Mouse (Mus musculus): Measurements from ENCODE around the gene Panx1. TPM values are rescaled to one million over a fixed set of nuclear protein-coding genes. Genes with fewer than 3 reads are reported as not detected.

Gene Panx1
- polyA plus RNA-seq, 1 experiment from 2014 or later, result 184 TPM

DNA sequence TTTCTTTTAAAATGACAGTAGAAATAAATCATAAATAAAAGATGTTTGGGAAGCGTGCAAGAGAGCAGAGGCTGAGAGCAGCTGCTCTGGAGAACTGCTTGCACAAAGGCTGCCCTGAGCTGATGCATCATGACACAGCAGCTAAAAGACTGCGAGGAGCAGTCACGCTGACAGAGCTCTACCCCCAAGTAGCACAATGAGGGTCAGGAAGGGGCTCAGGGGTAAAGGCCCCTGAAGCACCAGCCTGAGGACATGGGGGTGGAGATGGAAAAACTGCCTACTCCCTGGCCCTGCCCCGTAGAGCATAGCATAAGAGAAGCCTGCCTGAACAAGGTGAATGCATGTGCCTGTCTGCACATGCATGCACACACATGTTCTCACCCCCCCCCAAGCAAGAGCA is 8.5 kb downstream of the Panx1 start:
- Histone ChIP-seq H3K4me1 (replicated peaks) (peaks cover 33% of the 10 kb centered on the region), H3K9ac (no peak overlapping the region), H3K27me3 (no peaks in the 10 kb centered on the region), H3K36me3 (0 out of 2 replicates have a peak, but pooled peaks cover under 1% of the 10 kb centered on the region), H3K4me3 (no peak overlapping the region), H3K27ac (replicated peaks) (0 out of 2 replicates have a peak overlapping the region, but pooled peaks have one; percentile 20), H3K9me3 (no peaks in the 10 kb centered on the region), H3K4me2 (no peak overlapping the region)
- ATAC-seq (ENCODE audit: low FRiP score, low read depth), result peak; percentile 69
- 20% methylated on average over 4 of the region's 4 CpGs for WGBS

DNA sequence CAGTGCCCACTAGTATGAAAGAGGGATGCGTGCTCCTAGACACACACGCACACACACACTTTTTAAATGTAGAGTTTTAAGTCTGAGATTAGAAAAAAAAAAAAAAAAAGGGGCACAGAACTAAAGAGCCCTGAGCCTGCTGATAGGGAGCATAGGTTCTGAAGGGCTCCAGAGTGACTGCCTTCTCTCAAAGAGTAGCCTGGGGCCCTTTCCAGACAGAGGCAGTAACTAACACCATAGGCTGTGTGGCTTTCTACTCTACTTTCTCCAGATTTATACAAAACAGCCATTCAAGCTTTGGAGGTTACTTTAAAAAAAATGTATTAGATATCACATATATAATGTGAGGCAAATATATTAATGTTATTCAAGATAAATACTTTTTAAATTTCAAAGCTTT is 8.9 kb downstream of the Panx1 start:
- Histone ChIP-seq H3K9me3 (no peaks in the 10 kb centered on the region), H3K27me3 (no peaks in the 10 kb centered on the region), H3K4me3 (no peak overlapping the region), H3K4me2 (no peak overlapping the region), H3K27ac (replicated peaks) (no peak overlapping the region), H3K9ac (no peak overlapping the region), H3K4me1 (replicated peaks) (peaks cover 30% of the 10 kb centered on the region), H3K36me3 (0 out of 2 replicates have a peak, but pooled peaks cover 5% of the 10 kb centered on the region)
- no peak for ATAC-seq (ENCODE audit: low FRiP score, low read depth)
- WGBS, result 95% methylated on average over 2 of the region's 2 CpGs

DNA sequence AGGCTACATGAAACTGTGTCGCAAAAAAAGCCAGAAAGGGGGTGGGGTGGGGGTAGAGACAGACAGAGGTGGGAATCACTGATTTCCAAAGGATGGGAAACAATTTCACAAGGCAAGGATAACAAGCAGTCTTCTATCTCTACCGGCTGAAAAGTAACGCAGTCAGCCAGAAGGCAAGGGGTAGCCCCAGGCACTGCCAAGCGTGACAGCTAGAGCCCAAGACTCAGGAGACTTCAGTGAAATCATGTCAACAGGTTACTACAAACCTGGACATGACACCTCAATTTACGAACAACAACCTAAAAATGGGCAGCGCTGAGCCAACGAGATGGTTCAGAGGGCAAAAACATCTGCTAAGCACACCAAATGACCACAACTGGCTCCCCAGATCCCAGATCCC is 9.3 kb downstream of the Panx1 start:
- Histone ChIP-seq H3K4me3 (no peak overlapping the region), H3K27me3 (no peaks in the 10 kb centered on the region), H3K4me2 (no peak overlapping the region), H3K27ac (replicated peaks) (no peak overlapping the region), H3K9ac (no peak overlapping the region), H3K9me3 (no peaks in the 10 kb centered on the region), H3K4me1 (replicated peaks) (peaks cover 29% of the 10 kb centered on the region), H3K36me3 (0 out of 2 replicates have a peak, but pooled peaks cover 5% of the 10 kb centered on the region)
- 89% methylated on average over 7 of the region's 7 CpGs for WGBS
- ATAC-seq (ENCODE audit: low FRiP score, low read depth), result no peak

DNA sequence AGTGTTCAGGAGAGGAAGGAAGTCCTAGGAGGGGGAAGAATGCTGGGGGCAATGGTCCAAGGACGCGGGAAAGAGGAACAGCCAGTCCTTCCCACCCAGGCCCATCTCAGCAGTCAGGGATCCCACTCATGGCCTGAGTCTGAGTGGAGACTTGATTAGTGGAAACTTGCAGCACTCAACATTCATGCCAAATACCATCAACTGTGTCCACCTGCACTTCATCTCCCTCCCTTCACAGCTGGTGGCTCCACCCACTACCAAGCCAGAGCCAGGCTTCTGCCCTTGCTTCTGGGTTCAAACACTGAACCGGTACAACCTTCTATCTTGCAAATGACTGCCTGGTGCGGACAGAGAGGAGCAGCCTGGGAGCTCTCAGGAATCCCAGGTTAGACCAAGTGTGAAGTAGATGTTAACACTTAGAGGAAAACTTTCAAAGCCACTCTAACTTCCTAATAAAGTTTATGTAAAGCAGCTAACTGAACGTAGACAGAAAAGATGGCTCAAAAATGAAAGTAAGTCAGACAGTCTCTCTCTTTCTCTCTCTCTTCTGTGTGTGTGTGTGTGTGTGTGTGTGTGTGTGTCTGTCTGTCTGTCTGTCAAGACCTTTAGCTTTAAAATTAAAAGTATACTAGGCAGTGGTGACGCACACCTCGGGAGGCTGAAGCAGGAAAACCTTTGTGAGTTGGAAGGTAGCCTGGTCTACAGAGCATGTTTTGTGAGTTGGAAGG is 10.6 kb downstream of the Panx1 start:
- Histone ChIP-seq H3K9ac (no peak overlapping the region), H3K27ac (replicated peaks) (no peak overlapping the region), H3K9me3 (no peaks in the 10 kb centered on the region), H3K4me1 (replicated peaks) (peaks cover 22% of the 10 kb centered on the region), H3K4me3 (no peak overlapping the region), H3K27me3 (no peaks in the 10 kb centered on the region), H3K4me2 (no peak overlapping the region), H3K36me3 (0 out of 2 replicates have a peak, but pooled peaks cover 5% of the 10 kb centered on the region)
- no peak for ATAC-seq (ENCODE audit: low FRiP score, low read depth)
- WGBS, result 84% methylated on average over 7 of the region's 7 CpGs

DNA sequence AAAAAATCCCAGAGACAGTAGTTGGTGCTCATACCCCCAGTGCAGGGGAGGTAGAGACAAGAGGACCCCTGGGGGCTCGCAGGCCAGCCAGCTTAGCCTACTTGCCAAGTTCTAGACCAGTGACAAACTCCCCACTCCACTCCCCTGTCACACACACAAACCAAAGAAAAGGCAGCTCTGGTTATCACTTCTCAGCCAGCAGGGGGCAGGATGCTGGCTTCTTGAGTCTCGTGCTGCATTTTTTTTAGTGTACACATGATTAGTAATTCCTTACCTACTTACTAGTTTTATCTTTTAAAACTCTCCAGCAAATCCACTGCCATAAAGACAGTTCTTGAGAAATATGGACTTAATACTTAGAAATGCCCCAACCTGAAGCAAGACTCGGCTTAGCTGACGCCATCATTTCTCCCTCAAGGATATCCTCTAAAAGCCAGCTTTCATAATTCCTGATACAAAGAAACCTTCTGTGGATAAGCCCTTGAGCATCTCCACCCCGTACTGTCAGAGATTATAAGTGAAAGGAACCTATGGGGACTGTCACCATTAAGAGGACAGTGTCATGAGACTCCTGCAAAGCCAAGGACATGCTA is 11.6 kb downstream of the Panx1 start:
- ATAC-seq (ENCODE audit: low FRiP score, low read depth), result no peak
- H3K9ac ChIP-seq, result no peak overlapping the region
- 0 out of 2 replicates have a peak, but pooled peaks cover 5% of the 10 kb centered on the region for H3K36me3 ChIP-seq
- H3K27ac ChIP-seq (replicated peaks), result no peak overlapping the region
- 72% methylated on average over 5 of the region's 5 CpGs for WGBS
- no peak overlapping the region for H3K4me2 ChIP-seq
- no peak overlapping the region for H3K4me3 ChIP-seq
- H3K4me1 ChIP-seq (replicated peaks), result peaks cover 22% of the 10 kb centered on the region
- no peaks in the 10 kb centered on the region for H3K9me3 ChIP-seq
- H3K27me3 ChIP-seq, result no peaks in the 10 kb centered on the region

DNA sequence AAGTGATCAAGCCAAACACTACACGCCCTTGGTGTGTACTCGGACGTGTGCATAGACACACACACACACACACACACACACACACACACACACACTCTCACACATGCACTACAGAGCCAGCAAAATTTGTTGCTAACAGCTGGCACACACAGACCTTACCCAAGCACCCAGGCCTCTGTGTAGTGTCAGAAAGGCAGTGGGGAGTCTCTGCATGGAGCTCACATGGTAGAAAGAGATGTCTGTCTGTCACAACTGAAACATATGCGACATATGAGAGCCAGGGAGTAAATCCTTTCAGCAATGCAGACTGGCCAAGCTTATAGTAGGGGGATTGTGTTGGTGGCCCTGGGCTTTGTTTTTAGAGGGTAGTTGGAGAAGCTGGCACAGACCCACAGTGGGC is 12.5 kb downstream of the Panx1 start:
- 91% methylated on average over 4 of the region's 4 CpGs for WGBS
- H3K4me1 ChIP-seq (replicated peaks), result peaks cover 21% of the 10 kb centered on the region
- H3K36me3 ChIP-seq, result 0 out of 2 replicates have a peak, but pooled peaks cover 5% of the 10 kb centered on the region
- no peaks in the 10 kb centered on the region for H3K9me3 ChIP-seq
- no peak overlapping the region for H3K27ac ChIP-seq (replicated peaks)
- H3K4me3 ChIP-seq, result no peak overlapping the region
- ATAC-seq (ENCODE audit: low FRiP score, low read depth), result no peak
- no peak overlapping the region for H3K9ac ChIP-seq
- no peaks in the 10 kb centered on the region for H3K27me3 ChIP-seq
- no peak overlapping the region for H3K4me2 ChIP-seq

DNA sequence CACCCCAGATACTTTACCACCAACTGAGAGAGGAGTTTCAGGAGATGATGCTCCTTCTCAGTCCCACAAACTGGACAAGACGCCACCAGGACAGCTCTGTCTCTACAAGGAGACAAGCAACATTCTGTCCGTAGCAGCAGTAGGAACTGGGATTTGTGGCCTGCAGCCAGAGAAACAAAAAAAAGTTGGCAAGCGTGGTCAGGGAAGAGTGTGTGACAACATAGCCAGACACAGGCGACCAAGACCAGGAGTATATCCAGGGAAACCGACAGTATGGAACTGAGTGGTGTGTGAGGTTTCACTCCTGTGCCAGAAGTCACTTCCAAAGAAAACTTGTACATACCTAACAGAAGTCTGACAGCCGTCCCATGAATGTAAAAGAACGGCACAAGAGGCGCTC is 14.5 kb downstream of the Panx1 start:
- H3K4me1 ChIP-seq (replicated peaks), result 0 out of 2 replicates have a peak, but pooled peaks cover 7% of the 10 kb centered on the region
- H3K4me2 ChIP-seq, result no peak overlapping the region
- no peak overlapping the region for H3K27ac ChIP-seq (replicated peaks)
- no peak overlapping the region for H3K4me3 ChIP-seq
- no peaks in the 10 kb centered on the region for H3K27me3 ChIP-seq
- ATAC-seq (ENCODE audit: low FRiP score, low read depth), result 0 out of 2 replicates have a peak, but pooled peaks have one; percentile 39
- H3K9me3 ChIP-seq, result no peaks in the 10 kb centered on the region
- 68% methylated on average over 8 of the region's 8 CpGs for WGBS
- no peak overlapping the region for H3K9ac ChIP-seq
- H3K36me3 ChIP-seq, result 0 out of 2 replicates have a peak, but pooled peaks cover 5% of the 10 kb centered on the region

DNA sequence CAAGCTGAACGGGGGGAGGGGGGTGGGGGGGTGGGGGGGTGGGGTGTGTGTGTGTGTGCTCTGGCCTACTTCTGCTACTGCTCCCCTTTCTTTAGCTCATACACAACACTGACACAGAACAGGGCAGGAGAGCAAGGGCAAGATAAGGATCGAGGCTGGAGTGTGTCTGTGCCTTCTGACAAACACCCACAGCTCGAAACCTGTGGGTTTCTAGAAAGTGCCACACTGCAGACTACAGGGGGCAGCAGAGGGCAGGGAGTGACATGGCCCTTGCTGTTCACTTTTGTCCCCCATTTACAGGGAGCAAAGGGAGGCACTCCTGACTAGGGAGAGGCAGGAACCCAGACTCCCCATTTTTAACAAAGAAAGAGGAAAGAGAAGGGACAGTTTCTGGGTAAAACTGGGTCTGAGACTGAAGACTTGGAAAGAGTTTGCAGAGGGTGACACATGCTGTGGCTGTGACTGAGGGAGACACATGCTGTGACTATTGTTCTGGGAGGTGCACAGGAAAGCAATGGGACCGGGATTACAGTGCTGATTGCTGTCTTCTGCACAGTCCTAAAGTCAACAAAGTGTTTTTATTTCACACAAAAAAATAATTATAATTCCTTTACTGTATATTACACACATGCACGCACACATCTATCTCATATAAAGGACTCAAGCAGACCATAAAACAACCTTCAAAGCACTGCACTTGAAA is 16.1 kb downstream of the Panx1 start:
- H3K36me3 ChIP-seq, result 0 out of 2 replicates have a peak, but pooled peaks cover 5% of the 10 kb centered on the region
- no peaks in the 10 kb centered on the region for H3K27me3 ChIP-seq
- ATAC-seq (ENCODE audit: low FRiP score, low read depth), result peak; percentile 39; the same call in 1 of the 2 replicates
- no peaks in the 10 kb centered on the region for H3K9me3 ChIP-seq
- no peak overlapping the region for H3K4me2 ChIP-seq
- WGBS, result 60% methylated on average over 5 of the region's 5 CpGs
- no peak overlapping the region for H3K27ac ChIP-seq (replicated peaks)
- 0 out of 2 replicates have a peak, but pooled peaks cover 3% of the 10 kb centered on the region for H3K4me1 ChIP-seq (replicated peaks)
- H3K9ac ChIP-seq, result no peak overlapping the region
- no peak overlapping the region for H3K4me3 ChIP-seq

DNA sequence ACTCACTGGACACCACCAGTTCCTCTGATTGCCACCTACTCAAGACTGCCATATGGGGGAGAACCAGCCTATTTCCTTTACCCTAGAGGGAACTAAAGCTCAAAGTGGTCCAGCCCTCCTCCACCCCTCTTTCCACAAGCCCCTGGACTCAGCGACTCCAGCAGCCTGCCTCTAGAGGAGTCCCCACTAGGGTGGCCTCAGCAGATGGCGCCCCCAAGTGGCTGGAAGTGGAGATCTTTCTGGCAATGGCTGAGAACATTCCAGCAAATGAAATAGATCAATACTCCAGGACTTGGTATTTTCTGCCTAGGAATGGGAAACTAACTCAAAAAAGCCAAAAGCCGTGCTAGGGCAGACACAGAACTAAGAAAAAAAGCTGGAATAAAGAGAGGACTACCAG is 17.6 kb downstream of the Panx1 start:
- no peaks in the 10 kb centered on the region for H3K4me1 ChIP-seq (replicated peaks)
- H3K9ac ChIP-seq, result no peak overlapping the region

DNA sequence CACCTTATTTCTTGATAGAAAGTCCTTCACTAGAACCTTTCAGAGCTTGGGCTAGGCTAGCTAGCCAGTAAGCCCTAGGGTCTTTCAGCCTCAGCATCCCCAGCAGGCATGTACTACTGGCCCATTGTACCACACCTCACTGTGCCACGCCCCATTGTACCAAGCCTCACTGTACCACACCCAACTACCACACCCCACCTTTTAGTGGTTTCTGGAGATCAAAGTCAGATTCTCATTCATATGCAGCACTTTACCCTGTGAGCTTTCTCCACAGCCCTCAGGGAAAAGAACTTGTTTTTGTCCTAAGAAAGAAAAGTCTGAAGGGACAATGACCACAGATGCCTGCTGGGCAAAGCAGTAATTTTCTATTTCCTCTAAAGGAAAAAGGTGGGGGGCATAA is 22.2 kb downstream of the Panx1 start:
- H3K36me3 ChIP-seq, result 0 out of 2 replicates have a peak, but pooled peaks cover 10% of the 10 kb centered on the region
- 0 out of 2 replicates have a peak, but pooled peaks cover 4% of the 10 kb centered on the region for H3K4me1 ChIP-seq (replicated peaks)
- H3K27ac ChIP-seq (replicated peaks), result no peak overlapping the region
- no peaks in the 10 kb centered on the region for H3K9me3 ChIP-seq
- H3K4me3 ChIP-seq, result no peak overlapping the region
- H3K9ac ChIP-seq, result no peak overlapping the region
- no peaks in the 10 kb centered on the region for H3K27me3 ChIP-seq
- H3K4me2 ChIP-seq, result no peak overlapping the region
- 94% methylated on average over 1 of the region's 1 CpGs for WGBS
- no peak for ATAC-seq (ENCODE audit: low FRiP score, low read depth)

More for the DNA sequence above, 17.6 kb downstream of the Panx1 start:
- H3K4me3 ChIP-seq, result no peak overlapping the region
- 69% methylated on average over 3 of the region's 3 CpGs for WGBS
- no peak for ATAC-seq (ENCODE audit: low FRiP score, low read depth)
- H3K36me3 ChIP-seq, result 0 out of 2 replicates have a peak, but pooled peaks cover 5% of the 10 kb centered on the region
- H3K4me2 ChIP-seq, result no peak overlapping the region
- no peaks in the 10 kb centered on the region for H3K27me3 ChIP-seq
- H3K9me3 ChIP-seq, result no peaks in the 10 kb centered on the region
- no peak overlapping the region for H3K27ac ChIP-seq (replicated peaks)

DNA sequence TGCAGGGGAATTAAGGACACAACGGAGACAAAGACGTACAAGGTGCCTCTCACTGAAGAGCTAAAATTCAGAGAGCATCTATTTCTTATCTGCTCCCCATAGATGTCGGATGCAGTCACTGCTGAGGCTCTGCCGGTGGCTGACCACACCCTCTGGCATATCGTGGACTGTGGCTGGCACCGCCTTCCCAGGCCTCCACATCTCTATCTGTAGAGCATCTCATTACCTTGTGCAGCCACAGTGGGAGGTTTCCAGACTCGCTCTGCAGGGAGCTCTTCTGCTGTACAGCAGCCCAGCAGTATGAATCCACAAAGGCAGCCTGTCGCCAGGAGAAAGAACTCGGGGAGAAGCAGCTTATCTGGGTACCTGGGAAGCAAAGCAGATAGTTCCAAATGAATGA is 24.1 kb downstream of the Panx1 start:
- 0 out of 2 replicates have a peak, but pooled peaks cover 10% of the 10 kb centered on the region for H3K36me3 ChIP-seq
- 76% methylated on average over 9 of the region's 9 CpGs for WGBS
- H3K9ac ChIP-seq, result no peak overlapping the region
- ATAC-seq (ENCODE audit: low FRiP score, low read depth), result no peak
- no peak overlapping the region for H3K4me2 ChIP-seq
- no peak overlapping the region for H3K27ac ChIP-seq (replicated peaks)
- H3K27me3 ChIP-seq, result no peaks in the 10 kb centered on the region
- no peaks in the 10 kb centered on the region for H3K9me3 ChIP-seq
- 0 out of 2 replicates have a peak, but pooled peaks cover 4% of the 10 kb centered on the region for H3K4me1 ChIP-seq (replicated peaks)
- no peak overlapping the region for H3K4me3 ChIP-seq
